28 mouse cellular contexts compared by ENCODE assay signal in the genomic region with DNA sequence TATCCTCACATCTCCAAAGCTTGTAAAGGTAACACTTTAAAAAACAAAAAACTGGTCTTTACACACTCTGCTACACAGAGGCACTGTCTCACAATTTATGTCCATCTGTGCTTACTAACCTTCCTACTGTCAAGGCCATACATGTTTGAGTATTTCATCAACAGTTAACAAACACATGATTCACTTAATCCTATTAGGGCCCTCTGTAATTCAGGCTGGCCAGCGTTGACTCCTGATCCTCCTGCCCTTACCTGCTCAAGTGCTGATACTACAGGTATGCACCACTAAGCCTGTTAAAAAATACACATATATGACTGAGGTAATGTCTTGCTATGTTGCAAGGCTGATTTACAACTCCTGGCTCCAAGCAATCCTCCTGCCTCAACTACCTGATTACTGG.
"Had no signal": no experiment of that assay in that cellular context is flagged by ENCODE, and none has a peak within 500 bp of the region (broad histone marks: within the 10 kb centered on the region; RNA-seq: fewer than 3 reads in every experiment).

No protein-coding gene starts in this region.

- ATAC-seq: forebrain, embryonic 13.5 days; forebrain, embryonic 14.5 days; forebrain, embryonic 15.5 days; forebrain, embryonic 16.5 days; forebrain, postnatal 0 days had no signal

- H3K9me3 ChIP-seq: embryonic facial prominence, embryonic 10.5 days; embryonic facial prominence, embryonic 12.5 days; embryonic facial prominence, embryonic 13.5 days; embryonic facial prominence, embryonic 15.5 days; forebrain, embryonic 10.5 days; forebrain, embryonic 12.5 days; forebrain, embryonic 13.5 days; forebrain, embryonic 15.5 days had no signal

- H3K27ac ChIP-seq: embryonic facial prominence, embryonic 10.5 days; embryonic facial prominence, embryonic 12.5 days; embryonic facial prominence, embryonic 13.5 days; embryonic facial prominence, embryonic 15.5 days; forebrain, embryonic 10.5 days; forebrain, embryonic 12.5 days; forebrain, embryonic 13.5 days; forebrain, embryonic 15.5 days; gastrocnemius, adult 2 months had no signal

- H3K27me3 ChIP-seq: embryonic facial prominence, embryonic 12.5 days; embryonic facial prominence, embryonic 13.5 days; embryonic facial prominence, embryonic 15.5 days; forebrain, embryonic 12.5 days; forebrain, embryonic 13.5 days; forebrain, embryonic 15.5 days had no signal

- H3K4me2 ChIP-seq: embryonic facial prominence, embryonic 12.5 days; embryonic facial prominence, embryonic 13.5 days; embryonic facial prominence, embryonic 15.5 days; forebrain, embryonic 12.5 days; forebrain, embryonic 13.5 days; forebrain, embryonic 15.5 days had no signal

- H3K9ac ChIP-seq: embryonic facial prominence, embryonic 12.5 days; embryonic facial prominence, embryonic 13.5 days; embryonic facial prominence, embryonic 15.5 days; forebrain, embryonic 12.5 days; forebrain, embryonic 13.5 days; forebrain, embryonic 15.5 days; forebrain, postnatal 0 days had no signal

- H3K4me1 ChIP-seq: embryonic facial prominence, embryonic 10.5 days; embryonic facial prominence, embryonic 12.5 days; embryonic facial prominence, embryonic 13.5 days; forebrain, embryonic 10.5 days; forebrain, embryonic 12.5 days; forebrain, embryonic 13.5 days had no signal

- DNase-seq: cerebellum, adult 2 months; cerebellum, adult 8-10 months; cerebellum, adult 9-10 months; cerebellum, adult 9-11 months; cerebellum, postnatal 10 days; cerebellum, postnatal 14 days; cerebellum, postnatal 25 days; cerebellum, postnatal 36 days; embryo, embryonic 11 days; forebrain, postnatal 0 days; gastrocnemius, adult 2 months; gastrocnemius, postnatal 10 days; gastrocnemius, postnatal 14 days; gastrocnemius, postnatal 25 days; gastrocnemius, postnatal 36 days; heart, adult 11 months; heart, adult 18-20 months had no signal

- H3K4me3 ChIP-seq: embryonic facial prominence, embryonic 10.5 days; embryonic facial prominence, embryonic 12.5 days; embryonic facial prominence, embryonic 13.5 days; embryonic facial prominence, embryonic 15.5 days; erythroblast, embryonic 14.5 days; forebrain, embryonic 10.5 days; forebrain, embryonic 12.5 days; forebrain, embryonic 13.5 days; forebrain, embryonic 15.5 days; gastrocnemius, adult 2 months had no signal
